Mouse (Mus musculus): ENCODE measurements around the gene Kcnk13.

- TF ChIP-seq CTCF (IDR thresholded peaks at IDR 0.05; ENCODE audit: low read depth, low read length), result no peak
- TF ChIP-seq POLR2AphosphoS5 (IDR thresholded peaks at IDR 0.05; ENCODE audit: insufficient replicate concordance, low read depth, low read length), result no peak
- TF ChIP-seq GATA1 (IDR thresholded peaks at IDR 0.05; ENCODE audit: borderline replicate concordance, low read length), result no peak
- TF ChIP-seq TAL1 (conservative IDR thresholded peaks at IDR 0.05; ENCODE audit: low read depth, low read length), result no peak
- TF ChIP-seq GATA2 (IDR thresholded peaks at IDR 0.05; ENCODE audit: borderline replicate concordance, low read depth, low read length), result no peak
Measured at GRCm38 (mm10) chr12:99919636-99920035, 44.7 kb upstream of the Kcnk13 start.

All from G1E (cell line).